34 mouse cellular contexts compared by ENCODE assay signal in the genomic region with DNA sequence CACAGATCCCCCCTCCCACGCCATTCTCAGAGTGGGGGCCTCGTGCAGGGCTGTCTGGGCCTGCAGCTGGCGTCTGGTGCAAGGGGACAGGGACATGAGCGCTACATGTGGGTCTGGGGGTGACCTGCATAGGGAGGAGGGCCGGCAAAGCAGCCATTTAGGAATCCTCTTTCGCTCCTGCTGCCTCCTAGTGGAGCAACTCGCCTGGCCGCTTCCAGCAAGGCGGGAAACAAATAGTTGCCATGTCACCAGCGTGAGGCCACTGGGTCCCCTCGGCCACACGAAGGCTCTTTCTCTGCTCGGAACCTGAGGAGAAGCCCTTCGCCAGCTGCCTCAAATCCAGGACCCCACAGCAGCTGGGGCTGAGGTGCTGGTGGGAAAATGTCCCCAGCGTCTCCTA. TPM values are rescaled to one million over a fixed set of nuclear protein-coding genes. Genes with fewer than 3 reads are reported as not detected.
DNase-seq lines count a peak whose midpoint lies in the region; TF ChIP-seq lines count a peak whose summit lies in the region.
"Had no signal": no experiment of that assay in that cellular context is flagged by ENCODE, and none has a peak within 500 bp of the region (broad histone marks: within the 10 kb centered on the region; RNA-seq: fewer than 3 reads in every experiment).

No protein-coding gene starts in this region.

- H3K4me1 ChIP-seq in testis, adult 2 months (ENCODE audit: control insufficient read depth, insufficient read depth, low read length): peaks cover 9% of the 10 kb centered on the region
- H3K4me1 ChIP-seq: embryonic facial prominence, embryonic 12.5 days; forebrain, embryonic 12.5 days; forebrain, embryonic 15.5 days; heart, embryonic 10.5 days; heart, embryonic 13.5 days had no signal

- H3K27me3 ChIP-seq in testis, adult 2 months (ENCODE audit: control insufficient read depth, insufficient read depth, low read length): no peaks in the 10 kb centered on the region
- H3K27me3 ChIP-seq: embryonic facial prominence, embryonic 12.5 days; forebrain, embryonic 12.5 days; forebrain, embryonic 15.5 days; heart, embryonic 13.5 days had no signal

- DNase-seq in testis, postnatal 10 days (ENCODE audit: low spot score): no peak
- DNase-seq in R1 (ENCODE audit: low read depth, low spot score) (peak; percentile 59), liver (no peak)
- peak; percentile 39 for DNase-seq in testis, postnatal 14 days (ENCODE audit: low spot score)
- no peak for DNase-seq in adrenal gland, postnatal 10 days
- DNase-seq: adrenal gland, adult 2 months; adrenal gland, postnatal 25 days; cerebellum, adult 11-12 months; cerebellum, adult 8-10 months; cerebellum, postnatal 14 days; gastrocnemius, postnatal 10 days; gastrocnemius, postnatal 36 days; heart, adult 2 months; heart, postnatal 14 days; heart, postnatal 4 days had no signal

- H3K36me3 ChIP-seq in testis, adult 2 months (ENCODE audit: control insufficient read depth, insufficient read depth, low read length): no peaks in the 10 kb centered on the region
- H3K36me3 ChIP-seq: embryonic facial prominence, embryonic 12.5 days; forebrain, embryonic 12.5 days; forebrain, embryonic 15.5 days; G1E; heart, embryonic 10.5 days; heart, embryonic 13.5 days had no signal

- TF ChIP-seq CTCF in testis, adult 2 months (IDR thresholded peaks at IDR 0.05; ENCODE audit: control insufficient read depth, insufficient read depth, insufficient replicate concordance, low read depth, low read length): no peak

- no peak overlapping the region for H3K27ac ChIP-seq in testis, adult 2 months (ENCODE audit: control insufficient read depth, insufficient read depth, low read depth, low read length)
- H3K27ac ChIP-seq: embryonic facial prominence, embryonic 12.5 days; forebrain, embryonic 12.5 days; forebrain, embryonic 15.5 days; heart, adult 2 months; heart, embryonic 10.5 days; heart, embryonic 13.5 days; hindbrain, embryonic 14.5 days; hindbrain, postnatal 0 days had no signal

- no peak for TF ChIP-seq POLR2A in testis, adult 2 months (IDR thresholded peaks at IDR 0.05; ENCODE audit: control insufficient read depth, low read depth, low read length)

- H3K4me3 ChIP-seq in testis, adult 2 months (ENCODE audit: control insufficient read depth, low read depth, low read length): peak overlapping the region; percentile 69
- H3K4me3 ChIP-seq: embryonic facial prominence, embryonic 12.5 days; erythroblast, embryonic 14.5 days; forebrain, embryonic 12.5 days; forebrain, embryonic 15.5 days; heart, adult 2 months; heart, embryonic 10.5 days; heart, embryonic 13.5 days had no signal

RNA-seq across cellular contexts. Expression of a gene that starts 0.7 kb away (rescaled TPM):
- 1.5 and 2.2 TPM in 2 replicates for polyA plus RNA-seq in testis, adult 2 months (2012; rRNA removed)
- not detected for total RNA-seq in adrenal gland, postnatal 10 days (2021)
- total RNA-seq: adrenal gland, adult 2 months; adrenal gland, postnatal 25 days; G1E; gastrocnemius, adult 18-20 months; gastrocnemius, postnatal 10 days; gastrocnemius, postnatal 36 days; granulocyte monocyte progenitor cell, adult 5-6 weeks; heart, adult 2 months; heart, postnatal 14 days; heart, postnatal 4 days; hindbrain, postnatal 0 days had no signal
- polyA plus RNA-seq: adrenal gland, adult 2 months; brain, embryonic 14.5 days; C2C12; CD4-positive, CD25-positive, alpha-beta regulatory T cell, adult 4 months; embryonic facial prominence, embryonic 12.5 days; erythroblast, embryonic 14.5 days; forebrain, embryonic 12.5 days; forebrain, embryonic 15.5 days; G1E; heart, adult 2 months; heart, embryonic 10.5 days; heart, embryonic 13.5 days; heart, embryonic 16.5 days; hindbrain, embryonic 11.5 days; hindbrain, embryonic 14.5 days; hindbrain, postnatal 0 days; inflammation-experienced regulatory T-cells, adult 6 months; intestine, embryonic 16.5 days had no signal

RNA-seq across cellular contexts. Expression of a gene that starts 0.9 kb away (rescaled TPM):
- not detected in 2 replicates for polyA plus RNA-seq in testis, adult 2 months (2012; rRNA removed)
- not detected for total RNA-seq in adrenal gland, postnatal 10 days (2021)
- total RNA-seq: adrenal gland, adult 2 months; adrenal gland, postnatal 25 days; G1E; gastrocnemius, adult 18-20 months; gastrocnemius, postnatal 10 days; gastrocnemius, postnatal 36 days; granulocyte monocyte progenitor cell, adult 5-6 weeks; heart, adult 2 months; heart, postnatal 14 days; heart, postnatal 4 days; hindbrain, postnatal 0 days had no signal
- polyA plus RNA-seq: adrenal gland, adult 2 months; brain, embryonic 14.5 days; C2C12; CD4-positive, CD25-positive, alpha-beta regulatory T cell, adult 4 months; embryonic facial prominence, embryonic 12.5 days; erythroblast, embryonic 14.5 days; forebrain, embryonic 12.5 days; forebrain, embryonic 15.5 days; G1E; heart, adult 2 months; heart, embryonic 10.5 days; heart, embryonic 13.5 days; heart, embryonic 16.5 days; hindbrain, embryonic 11.5 days; hindbrain, embryonic 14.5 days; hindbrain, postnatal 0 days; inflammation-experienced regulatory T-cells, adult 6 months; intestine, embryonic 16.5 days had no signal

RNA-seq across cellular contexts. Expression of a gene that starts 22.1 kb away (rescaled TPM):
- 4.7 and 4.9 TPM in 2 replicates for polyA plus RNA-seq in testis, adult 2 months (2012; rRNA removed)
- total RNA-seq in adrenal gland, postnatal 10 days (2021): 1 to 10 TPM; 6.4 to 6.7 TPM
- polyA plus RNA-seq: C2C12; erythroblast, embryonic 14.5 days; G1E had no signal

Comparison
In these comparisons a context has a peak if more than half of its experiments do, and no peak if none do; other contexts are left out.
1. DNase-seq: peak in R1 (single experiment) and testis, postnatal 14 days (single experiment); none in testis, postnatal 10 days (single experiment), liver (single experiment) and adrenal gland, postnatal 10 days (single experiment).